Mouse (Mus musculus) liver, embryonic 16.5 days (tissue): ENCODE measurements at regions not wholly inside any gene's neighbourhood (a gene's known extent, or its start where the extent isn't known, plus 50 kb on each side); places are given as distances from the start of the nearest gene placed in this dataset.

Experiments used
- ATAC-seq: fragments of 200-750 bp; cut with Nextera tagmentation; 2 replicates; pipeline ENCODE4 v1.8.0; 2017; ENCODE audit warnings: low read depth, mild to moderate bottlenecking, moderate number of reproducible peaks, moderate library complexity
- H3K27ac ChIP-seq: fragments of 300-500 bp; sonication (generic); 2 replicates; pipeline ENCODE4 v1.5.1; 2014; ENCODE audit warnings: mild to moderate bottlenecking, low read length
- H3K27me3 ChIP-seq: fragments of 300-500 bp; sonication (generic); 2 replicates; pipeline ENCODE4 v1.6.1; 2014; ENCODE audit warnings: low read depth, low read length, mixed read lengths; ENCODE audit not compliant: control insufficient read depth, insufficient read depth
- H3K36me3 ChIP-seq: fragments of 300-500 bp; sonication (generic); 2 replicates; pipeline ENCODE4 v1.6.1; 2014; ENCODE audit warnings: mild to moderate bottlenecking; ENCODE audit not compliant: control insufficient read depth, insufficient read depth
- H3K4me1 ChIP-seq: fragments of 300-500 bp; sonication (generic); 2 replicates; pipeline ENCODE4 v1.6.1; 2014; ENCODE audit warnings: low read depth, low read length, mixed read lengths; ENCODE audit not compliant: control insufficient read depth
- H3K4me2 ChIP-seq: fragments of 300-500 bp; sonication (generic); 2 replicates; pipeline ENCODE4 v1.6.1; 2014; ENCODE audit warnings: low read depth, low read length, mixed read lengths
- H3K4me3 ChIP-seq: fragments of 300-500 bp; sonication (generic); 2 replicates; pipeline ENCODE4 v1.5.1; 2014; ENCODE audit warnings: low read depth, mild to moderate bottlenecking, low read length
- H3K9ac ChIP-seq: fragments of 300-500 bp; sonication (generic); 2 replicates; pipeline ENCODE4 v1.6.1; 2014; ENCODE audit warnings: low read depth, low read length
- H3K9me3 ChIP-seq: fragments of 300-500 bp; sonication (generic); replicated peaks from 2 replicates; pipeline ENCODE4 v1.6.1; 2016; ENCODE audit warnings: low read length; ENCODE audit not compliant: control insufficient read depth
- WGBS: fragments of 180-500 bp; shearing (Covaris S2); extraction: QIAGEN DNeasy Blood & Tissue Kit; methylation state at CpG from one replicate; pipeline ENCODE4 v1.1.7; 2014; ENCODE audit not compliant: insufficient replicate concordance; 5-methylcytosine and 5-hydroxymethylcytosine counted together

- ATAC-seq = no peak
- WGBS = 44% methylated on average over 4 of the region's 4 CpGs
- no peaks in the 10 kb centered on the region for H3K36me3 ChIP-seq
Observed at GRCm38 (mm10) chr15:6934564-6934980, 59.8 kb upstream of the Osmr start.

GRCm38 (mm10) chr15:6941491-6941890, 66.7 kb upstream of the Osmr start:
- Histone ChIP-seq H3K4me2 (no peak overlapping the region), H3K27ac (no peak overlapping the region), H3K9me3 (no peaks in the 10 kb centered on the region), H3K9ac (no peak overlapping the region), H3K4me1 (no peaks in the 10 kb centered on the region), H3K4me3 (no peak overlapping the region), H3K36me3 (no peaks in the 10 kb centered on the region), H3K27me3 (no peaks in the 10 kb centered on the region)
- ATAC-seq = no peak
- 23% methylated on average over 4 of the region's 4 CpGs for WGBS

More at GRCm38 (mm10) chr15:6934564-6934980, 59.8 kb upstream of the Osmr start:
- Histone ChIP-seq H3K9me3 (no peaks in the 10 kb centered on the region), H3K4me2 (no peak overlapping the region), H3K4me1 (no peaks in the 10 kb centered on the region), H3K27me3 (no peaks in the 10 kb centered on the region), H3K4me3 (no peak overlapping the region), H3K27ac (no peak overlapping the region), H3K9ac (no peak overlapping the region)

- no peak for ATAC-seq
- H3K4me1 ChIP-seq = no peaks in the 10 kb centered on the region
- H3K36me3 ChIP-seq = no peaks in the 10 kb centered on the region
- no peaks in the 10 kb centered on the region for H3K9me3 ChIP-seq
- no peak overlapping the region for H3K4me2 ChIP-seq
- H3K27me3 ChIP-seq = no peaks in the 10 kb centered on the region
- no peak overlapping the region for H3K27ac ChIP-seq
- 37% methylated on average over 5 of the region's 5 CpGs for WGBS
- H3K9ac ChIP-seq = no peak overlapping the region
- H3K4me3 ChIP-seq = no peak overlapping the region
Observed at GRCm38 (mm10) chr15:6949236-6949635, 74.5 kb upstream of the Osmr start.

- no peak for ATAC-seq
- Histone ChIP-seq H3K27me3 (no peaks in the 10 kb centered on the region), H3K9me3 (no peaks in the 10 kb centered on the region), H3K4me3 (no peak overlapping the region), H3K4me1 (no peaks in the 10 kb centered on the region), H3K9ac (no peak overlapping the region), H3K4me2 (no peak overlapping the region), H3K36me3 (no peaks in the 10 kb centered on the region), H3K27ac (no peak overlapping the region)
- 37% methylated on average over 1 of the region's 1 CpGs for WGBS
Observed at GRCm38 (mm10) chr15:6949686-6950085, 74.9 kb upstream of the Osmr start.

GRCm38 (mm10) chr15:6950503-6950902, 75.7 kb upstream of the Osmr start:
- no peaks in the 10 kb centered on the region for H3K36me3 ChIP-seq
- H3K27me3 ChIP-seq = no peaks in the 10 kb centered on the region
- WGBS = 66% methylated on average over 8 of the region's 8 CpGs
- H3K4me3 ChIP-seq = no peak overlapping the region
- no peaks in the 10 kb centered on the region for H3K9me3 ChIP-seq
- H3K9ac ChIP-seq = no peak overlapping the region
- ATAC-seq = no peak
- no peaks in the 10 kb centered on the region for H3K4me1 ChIP-seq
- H3K4me2 ChIP-seq = no peak overlapping the region
- H3K27ac ChIP-seq = no peak overlapping the region

GRCm38 (mm10) chr15:6953556-6953955, 78.8 kb upstream of the Osmr start:
- Histone ChIP-seq H3K4me2 (no peak overlapping the region), H3K4me1 (no peaks in the 10 kb centered on the region), H3K27me3 (no peaks in the 10 kb centered on the region), H3K4me3 (no peak overlapping the region), H3K9me3 (no peaks in the 10 kb centered on the region), H3K36me3 (no peaks in the 10 kb centered on the region), H3K27ac (no peak overlapping the region), H3K9ac (no peak overlapping the region)
- no peak for ATAC-seq
- WGBS = 29% methylated on average over 7 of the region's 7 CpGs

- WGBS = 46% methylated on average over 9 of the region's 9 CpGs
- no peak for ATAC-seq
Observed at GRCm38 (mm10) chr15:6953970-6954791, 79.4 kb upstream of the Osmr start.

GRCm38 (mm10) chr15:6959911-6960310, 85.1 kb upstream of the Osmr start:
- no peak overlapping the region for H3K4me2 ChIP-seq
- no peak overlapping the region for H3K27ac ChIP-seq
- WGBS = 65% methylated on average over 8 of the region's 8 CpGs
- H3K4me1 ChIP-seq = no peaks in the 10 kb centered on the region
- ATAC-seq = no peak
- H3K36me3 ChIP-seq = no peaks in the 10 kb centered on the region
- H3K27me3 ChIP-seq = no peaks in the 10 kb centered on the region
- H3K9me3 ChIP-seq = no peaks in the 10 kb centered on the region
- no peak overlapping the region for H3K4me3 ChIP-seq
- H3K9ac ChIP-seq = no peak overlapping the region

More at GRCm38 (mm10) chr15:6953970-6954791, 79.4 kb upstream of the Osmr start:
- Histone ChIP-seq H3K9ac (no peak overlapping the region), H3K4me3 (no peak overlapping the region), H3K27me3 (no peaks in the 10 kb centered on the region), H3K4me2 (no peak overlapping the region), H3K9me3 (no peaks in the 10 kb centered on the region), H3K27ac (no peak overlapping the region), H3K4me1 (no peaks in the 10 kb centered on the region), H3K36me3 (no peaks in the 10 kb centered on the region)
